Mouse (Mus musculus) small intestine, adult 2 months (tissue): ENCODE results near the gene Aifm3.

Experiments used
- CTCF ChIP-seq: fragments of 200-500 bp; IDR thresholded peaks from 2 replicates; pipeline ENCODE4 v1.5.1; 2012; ENCODE audit warnings: low read depth, mild to moderate bottlenecking, control low read depth, inconsistent platforms, low read length, moderate library complexity, mixed read lengths; ENCODE audit not compliant: insufficient replicate concordance, insufficient read length; ENCODE audit errors: extremely low read depth
- POLR2A ChIP-seq: fragments of 200-500 bp; IDR thresholded peaks from 2 replicates; pipeline ENCODE4 v1.6.1; 2012; ENCODE audit warnings: low read depth, mild to moderate bottlenecking, control low read depth, inconsistent platforms, low read length, moderate library complexity

DNA sequence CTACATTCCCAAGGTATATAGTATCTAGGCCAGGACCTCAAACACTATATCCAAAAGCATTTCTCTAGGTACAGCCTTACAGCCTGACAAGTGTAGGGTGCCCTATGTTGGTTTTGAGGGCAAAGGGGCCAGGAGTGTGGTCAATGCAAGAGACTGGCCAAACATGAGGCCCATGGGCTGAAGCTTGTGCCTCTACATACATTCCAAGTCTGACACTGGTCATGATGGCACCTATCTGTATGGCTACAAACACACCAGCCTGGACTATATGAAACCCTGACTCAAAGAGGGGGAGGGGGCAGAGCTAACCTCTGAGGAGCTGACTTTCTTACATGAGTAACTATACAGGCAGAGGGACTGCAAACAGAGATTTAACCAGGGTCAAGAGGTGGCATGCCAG lies 38.2 kb downstream of the Aifm3 start:
- TF ChIP-seq CTCF (no peak), POLR2A (no peak)
